ENCODE assay signal across 8 mouse cellular contexts in the genomic region with DNA sequence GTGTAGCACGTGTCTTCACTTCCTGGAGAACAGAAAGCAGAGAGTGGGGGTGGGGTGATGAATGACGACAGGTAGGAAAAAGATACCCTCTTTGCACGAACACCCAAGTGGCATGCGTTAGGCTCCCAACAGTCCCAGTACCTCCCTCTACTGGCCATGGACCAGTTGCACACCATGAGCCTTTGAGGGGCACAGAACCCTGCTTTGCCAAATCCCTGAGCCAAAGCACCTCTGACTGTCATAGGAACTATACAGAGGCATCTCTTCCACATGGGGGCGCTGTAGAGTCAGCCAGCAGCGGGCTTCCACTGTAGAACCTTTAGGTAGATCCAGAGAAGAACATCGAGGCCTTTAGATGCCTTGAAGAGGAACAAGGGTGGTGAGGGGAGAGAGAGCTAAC.
DNase-seq lines count a peak whose midpoint lies in the region; ATAC-seq and TF ChIP-seq lines count a peak whose summit lies in the region.
"Had no signal": no experiment of that assay in that cellular context is flagged by ENCODE, and none has a peak within 500 bp of the region (broad histone marks: within the 10 kb centered on the region; RNA-seq: fewer than 3 reads in every experiment).

No protein-coding gene starts in this region.

- POLR2A ChIA-PET in Patski (lab: Charles Lee) = no interaction called here

- H3K27me3 ChIP-seq in Patski = no peaks in the 10 kb centered on the region
- H3K27me3 ChIP-seq in splenic B cell, adult 2 months (ENCODE audit: control insufficient read depth, insufficient read depth, low read length, poor library complexity, severe bottlenecking) = no peaks in the 10 kb centered on the region

- H3K36me3 ChIP-seq in splenic B cell, adult 2 months (ENCODE audit: control insufficient read depth, insufficient read depth, low read length, poor library complexity, severe bottlenecking) = no peaks in the 10 kb centered on the region; the same call in 1 of the 2 replicates
- H3K36me3 ChIP-seq: heart, embryonic 13.5 days had no signal

- TF ChIP-seq CTCF in Patski (IDR thresholded peaks at IDR 0.05) = peak; percentile 72

- no peak for ATAC-seq in Patski

- in situ Hi-C loops in Patski (cut with MboI; ENCODE audit: low pct_unique_long_range_greater_than_20kb) = no loop called here

- peak; percentile 34 to 66 for DNase-seq in left cerebral cortex, adult 18-20 months (ENCODE audit: low spot score in 2 of 2)
- no peak for DNase-seq in left cerebral cortex, adult 11 months (ENCODE audit: low spot score)
- DNase-seq in Patski (ENCODE audit: low read depth, low spot score) = no peak
- DNase-seq in cerebellum, adult 8-10 months = peak; percentile 55
- peak; percentile 24 to 66 for DNase-seq in kidney, adult 8-10 months
- DNase-seq in lung, postnatal 10 days = peak; percentile 65
- DNase-seq in splenic B cell, adult 2 months (ENCODE audit: low read depth, low spot score) = peak; percentile 87

- CTCF ChIA-PET in Patski (lab: Charles Lee) = no interaction called here

Comparison
In these comparisons a context has a peak if more than half of its experiments do, and no peak if none do; other contexts are left out.
1. DNase-seq: peak in left cerebral cortex, adult 18-20 months (2 of 2), cerebellum, adult 8-10 months (single experiment), kidney, adult 8-10 months (2 of 2), lung, postnatal 10 days (single experiment) and splenic B cell, adult 2 months (single experiment); none in left cerebral cortex, adult 11 months (single experiment) and Patski (single experiment).